Mouse (Mus musculus) bone marrow, adult 2 months (tissue): ENCODE data around the gene Megf11.

Experiments
- CTCF ChIP-seq: fragments of 200-500 bp; IDR thresholded peaks from 2 replicates; pipeline ENCODE4 v1.5.1; 2011; ENCODE audit warnings: low read length, control low read depth; ENCODE audit not compliant: control insufficient read depth, insufficient read depth
- POLR2A ChIP-seq: fragments of 200-500 bp; IDR thresholded peaks from 2 replicates; pipeline ENCODE4 v1.6.1; 2011; ENCODE audit warnings: low read depth, mild to moderate bottlenecking, control low read depth, low read length, borderline replicate concordance; ENCODE audit not compliant: control insufficient read depth

DNA sequence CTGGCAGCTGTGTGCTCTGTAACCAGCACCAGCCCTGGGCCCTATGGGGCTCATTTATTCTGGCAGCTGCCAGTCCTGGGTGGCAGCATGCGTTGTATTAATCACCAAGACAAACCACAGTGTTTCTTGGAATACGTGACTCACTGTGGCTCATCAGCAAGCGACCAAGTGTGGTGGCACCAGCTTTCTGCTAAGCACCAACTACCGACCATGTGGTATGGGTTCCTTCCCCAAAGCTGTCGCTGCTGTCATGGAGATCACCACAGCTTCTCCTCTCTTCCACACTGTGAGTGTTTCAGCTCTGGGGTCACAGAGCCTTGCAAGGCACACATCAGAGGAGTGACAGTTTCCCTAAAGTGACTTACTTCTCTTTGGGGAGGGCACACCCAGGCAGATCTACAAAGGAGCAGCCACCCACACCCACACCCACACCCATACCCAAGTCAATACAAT is 178.9 kb downstream of the Megf11 start:
- TF ChIP-seq CTCF (no peak), POLR2A (no peak)
